Comparison of ENCODE assay signal across 24 mouse cellular contexts in genomic region chr6:137547555-137547954, GRCm38 (mm10).
A peak's percentile ranks its signal among the peaks of the same experiment; 100 is the strongest.
DNase-seq lines count a peak whose midpoint lies in the region; ATAC-seq and TF ChIP-seq lines count a peak whose summit lies in the region.
"Had no signal": no experiment of that assay in that cellular context is flagged by ENCODE, and none has a peak within 500 bp of the region (broad histone marks: within the 10 kb centered on the region; RNA-seq: fewer than 3 reads in every experiment).

No protein-coding gene starts in this region.

- no peak overlapping the region for H3K4me2 ChIP-seq in heart, embryonic 11.5 days
- no peak overlapping the region for H3K4me2 ChIP-seq in heart, postnatal 0 days (ENCODE audit: low read depth, low read length)
- no peak overlapping the region for H3K4me2 ChIP-seq in midbrain, embryonic 11.5 days
- H3K4me2 ChIP-seq in midbrain, embryonic 14.5 days (ENCODE audit: low read length) = no peak overlapping the region
- H3K4me2 ChIP-seq: embryonic facial prominence, embryonic 12.5 days; forebrain, embryonic 13.5 days had no signal

- no peaks in the 10 kb centered on the region for H3K36me3 ChIP-seq in heart, embryonic 11.5 days (ENCODE audit: control insufficient read depth, insufficient read depth, low read length)
- no peaks in the 10 kb centered on the region for H3K36me3 ChIP-seq in heart, postnatal 0 days (replicated peaks; ENCODE audit: control insufficient read depth, insufficient read depth, low read length)
- no peaks in the 10 kb centered on the region for H3K36me3 ChIP-seq in midbrain, embryonic 11.5 days (ENCODE audit: control insufficient read depth, insufficient read depth, low read length)
- H3K36me3 ChIP-seq in midbrain, embryonic 14.5 days (ENCODE audit: control insufficient read depth, insufficient read depth, low read length) = no peaks in the 10 kb centered on the region
- H3K36me3 ChIP-seq: embryonic facial prominence, embryonic 10.5 days; embryonic facial prominence, embryonic 12.5 days; G1E had no signal

- no peak for ATAC-seq in heart, embryonic 11.5 days (replicated peaks; ENCODE audit: insufficient number of reproducible peaks, low FRiP score, low TSS enrichment)
- peak; percentile 54; the same call in 1 of the 2 replicates for ATAC-seq in heart, postnatal 0 days (ENCODE audit: insufficient read depth, low read depth)
- no peak for ATAC-seq in midbrain, embryonic 11.5 days (ENCODE audit: low FRiP score)
- no peak for ATAC-seq in midbrain, embryonic 14.5 days (ENCODE audit: low FRiP score, low TSS enrichment)
- ATAC-seq: activated CD4-positive, CD25-positive, alpha-beta regulatory T cell, adult 4 months; CD4-positive, CD25-positive, alpha-beta regulatory T cell, adult 4 months; forebrain, embryonic 13.5 days; Patski had no signal

- no peaks in the 10 kb centered on the region for H3K27me3 ChIP-seq in heart, embryonic 11.5 days (ENCODE audit: control insufficient read depth, insufficient read depth, low read length)
- no peaks in the 10 kb centered on the region for H3K27me3 ChIP-seq in heart, postnatal 0 days (ENCODE audit: control insufficient read depth, insufficient read depth, low read length)
- no peaks in the 10 kb centered on the region for H3K27me3 ChIP-seq in midbrain, embryonic 11.5 days (ENCODE audit: control insufficient read depth, insufficient read depth, low read length)
- no peaks in the 10 kb centered on the region for H3K27me3 ChIP-seq in midbrain, embryonic 14.5 days (ENCODE audit: control insufficient read depth, insufficient read depth, low read length)
- H3K27me3 ChIP-seq: CH12.LX; embryonic facial prominence, embryonic 12.5 days; forebrain, embryonic 13.5 days; Patski had no signal

- TF ChIP-seq EP300 in heart, postnatal 0 days (IDR thresholded peaks at IDR 0.05; ENCODE audit: low read depth) = no peak

- DNase-seq in heart, adult 11 months = peak; percentile 90
- no peak for DNase-seq in heart, postnatal 0 days (ENCODE audit: low spot score)
- DNase-seq in heart, adult 18-20 months = no peak
- peak; percentile 32 to 44 for DNase-seq in heart, postnatal 14 days
- DNase-seq in heart, adult 8-10 months (ENCODE audit: low spot score) = no peak
- peak; percentile 10 for DNase-seq in midbrain, embryonic 11.5 days (ENCODE audit: low spot score, missing footprints)
- no peak for DNase-seq in midbrain, embryonic 14.5 days
- DNase-seq: adrenal gland, adult 8-10 months; adrenal gland, postnatal 14 days; adrenal gland, postnatal 36 days; B cell, adult 2 months; cerebellum, adult 11-12 months; cerebellum, adult 9-10 months; cerebellum, postnatal 10 days; cerebellum, postnatal 25 days had no signal

- H3K9ac ChIP-seq in heart, embryonic 11.5 days (ENCODE audit: low read depth, low read length) = no peak overlapping the region
- H3K9ac ChIP-seq in heart, postnatal 0 days (replicated peaks; ENCODE audit: low read depth, low read length) = no peak overlapping the region
- no peak overlapping the region for H3K9ac ChIP-seq in midbrain, embryonic 11.5 days (ENCODE audit: low read length)
- no peak overlapping the region for H3K9ac ChIP-seq in midbrain, embryonic 14.5 days (replicated peaks; ENCODE audit: low read length)
- H3K9ac ChIP-seq: embryonic facial prominence, embryonic 12.5 days; forebrain, embryonic 13.5 days had no signal

- 0 out of 2 replicates have a peak, but pooled peaks cover 5% of the 10 kb centered on the region for H3K9me3 ChIP-seq in heart, embryonic 11.5 days (replicated peaks; ENCODE audit: control insufficient read depth, low read length)
- no peaks in the 10 kb centered on the region for H3K9me3 ChIP-seq in heart, postnatal 0 days (replicated peaks; ENCODE audit: control insufficient read depth, low read length)
- H3K9me3 ChIP-seq in midbrain, embryonic 11.5 days (ENCODE audit: control insufficient read depth, low read length) = peaks cover 3% of the 10 kb centered on the region; the same call in 1 of the 2 replicates
- H3K9me3 ChIP-seq in midbrain, embryonic 14.5 days (ENCODE audit: control insufficient read depth, low read length) = no peaks in the 10 kb centered on the region
- H3K9me3 ChIP-seq: embryonic facial prominence, embryonic 10.5 days; embryonic facial prominence, embryonic 12.5 days; forebrain, embryonic 13.5 days had no signal

- intact Hi-C loops in heart, postnatal 14 days (cut with DNase I) = no loop called here

- H3K4me1 ChIP-seq in heart, embryonic 11.5 days (ENCODE audit: control insufficient read depth, insufficient read depth, low read length) = peaks cover 15% of the 10 kb centered on the region
- H3K4me1 ChIP-seq in heart, postnatal 0 days (ENCODE audit: control insufficient read depth, insufficient read depth) = peaks cover 26% of the 10 kb centered on the region
- H3K4me1 ChIP-seq in midbrain, embryonic 11.5 days (ENCODE audit: control insufficient read depth, insufficient read depth, low read length) = peaks cover 10% of the 10 kb centered on the region
- H3K4me1 ChIP-seq in midbrain, embryonic 14.5 days (ENCODE audit: control insufficient read depth, insufficient read depth, low read length) = peaks cover 8% of the 10 kb centered on the region; the same call in 1 of the 2 replicates

- no peak for TF ChIP-seq CTCF in heart, postnatal 0 days (IDR thresholded peaks at IDR 0.05; ENCODE audit: low read depth)

- no peak overlapping the region for H3K27ac ChIP-seq in heart, embryonic 11.5 days (ENCODE audit: low read depth, low read length)
- H3K27ac ChIP-seq in heart, postnatal 0 days (ENCODE audit: low read depth) = peak overlapping the region; percentile 11; the same call in 1 of the 2 replicates
- H3K27ac ChIP-seq in midbrain, embryonic 11.5 days (ENCODE audit: low read depth, low read length) = no peak overlapping the region
- H3K27ac ChIP-seq in midbrain, embryonic 14.5 days (replicated peaks; ENCODE audit: low read depth, low read length) = no peak overlapping the region
- H3K27ac ChIP-seq: embryonic facial prominence, embryonic 10.5 days; embryonic facial prominence, embryonic 12.5 days; forebrain, embryonic 13.5 days had no signal

- 47% methylated on average over 2 of the region's 2 CpGs for WGBS in heart, embryonic 11.5 days (ENCODE audit: insufficient replicate concordance)
- WGBS in heart, postnatal 0 days = 41% methylated on average over 2 of the region's 2 CpGs
- WGBS in midbrain, embryonic 11.5 days = 81% methylated on average over 2 of the region's 2 CpGs
- WGBS in midbrain, embryonic 14.5 days = 90% methylated on average over 2 of the region's 2 CpGs

- no peak overlapping the region for H3K4me3 ChIP-seq in heart, embryonic 11.5 days (ENCODE audit: low read depth, low read length)
- H3K4me3 ChIP-seq in heart, postnatal 0 days (ENCODE audit: low read depth, low read length) = no peak overlapping the region
- no peak overlapping the region for H3K4me3 ChIP-seq in midbrain, embryonic 11.5 days (ENCODE audit: low read depth, low read length)
- no peak overlapping the region for H3K4me3 ChIP-seq in midbrain, embryonic 14.5 days (replicated peaks; ENCODE audit: low read depth, low read length)
- H3K4me3 ChIP-seq: embryonic facial prominence, embryonic 10.5 days; embryonic facial prominence, embryonic 12.5 days; forebrain, embryonic 13.5 days had no signal

Comparison
In these comparisons a context has a peak if more than half of its experiments do, and no peak if none do; other contexts are left out.
1. DNase-seq: peak in heart, adult 11 months (single experiment), heart, postnatal 14 days (2 of 2) and midbrain, embryonic 11.5 days (single experiment); none in heart, postnatal 0 days (single experiment), heart, adult 18-20 months (0 of 2), heart, adult 8-10 months (single experiment) and midbrain, embryonic 14.5 days (single experiment).